Mouse (Mus musculus) liver, postnatal 0 days (tissue): ENCODE measurements around the gene Lep. TPM values are rescaled to one million over a fixed set of nuclear protein-coding genes. Genes with fewer than 3 reads are reported as not detected.

Source experiments
- ATAC-seq: fragments of 200-750 bp; cut with Nextera tagmentation; 2 replicates; pipeline ENCODE4 v1.8.0; 2017; ENCODE audit warnings: mild to moderate bottlenecking, moderate library complexity
- DNase-seq: peaks from one replicate; pipeline ENCODE4 v3.0.0-alpha.2; 2016
- H3K27ac ChIP-seq: fragments of 300-500 bp; sonication (generic); 2 replicates; pipeline ENCODE4 v1.5.1; 2014; ENCODE audit warnings: antibody characterized with exemption, moderate library complexity, mild to moderate bottlenecking, low read depth
- H3K27me3 ChIP-seq: fragments of 300-500 bp; sonication (generic); 2 replicates; pipeline ENCODE4 v1.6.1; 2014; ENCODE audit warnings: low read length, control low read depth, mixed read lengths; ENCODE audit not compliant: insufficient read depth
- H3K36me3 ChIP-seq: fragments of 300-500 bp; sonication (generic); replicated peaks from 2 replicates; pipeline ENCODE4 v1.6.1; 2014; ENCODE audit warnings: mild to moderate bottlenecking, control low read depth, low read length, moderate library complexity, mixed read lengths; ENCODE audit not compliant: insufficient read depth
- H3K4me1 ChIP-seq: fragments of 300-500 bp; sonication (generic); 2 replicates; pipeline ENCODE4 v1.6.1; 2014; ENCODE audit warnings: antibody characterized with exemption, mild to moderate bottlenecking, control low read depth; ENCODE audit not compliant: insufficient read depth
- H3K4me2 ChIP-seq: fragments of 300-500 bp; sonication (generic); 2 replicates; pipeline ENCODE4 v1.6.1; 2014; ENCODE audit warnings: low read depth, mild to moderate bottlenecking, low read length, moderate library complexity, mixed read lengths
- H3K4me3 ChIP-seq: fragments of 300-500 bp; sonication (generic); 2 replicates; pipeline ENCODE4 v1.5.1; 2014; ENCODE audit warnings: low read depth, low read length
- H3K9ac ChIP-seq: fragments of 300-500 bp; sonication (generic); replicated peaks from 2 replicates; pipeline ENCODE4 v1.6.1; 2014; ENCODE audit warnings: mild to moderate bottlenecking, moderate library complexity
- H3K9me3 ChIP-seq: fragments of 300-500 bp; sonication (generic); 2 replicates; pipeline ENCODE4 v1.6.1; 2016; ENCODE audit warnings: mild to moderate bottlenecking, control low read depth, low read length, mixed read lengths
- CTCF ChIP-seq: sonication (generic); IDR thresholded peaks from 2 replicates; pipeline ENCODE4 v1.5.1; 2016; ENCODE audit warnings: antibody characterized with exemption, low read depth
- EP300 ChIP-seq: IDR thresholded peaks from 2 replicates; pipeline ENCODE4 v1.6.1; 2016; ENCODE audit warnings: antibody characterized with exemption, low read depth, mild to moderate bottlenecking
- WGBS: fragments of 180-500 bp; shearing (Covaris S2); extraction: QIAGEN DNeasy Blood & Tissue Kit; methylation state at CpG from one replicate; pipeline ENCODE4 v1.1.7; 2014; ENCODE audit not compliant: insufficient replicate concordance; 5-methylcytosine and 5-hydroxymethylcytosine counted together
- polyA plus RNA-seq: library from polyadenylated mRNA; unstranded; fragments of >200 nt; fragmentation: Nextera tagmentation; extraction: Ambion mirVana; gene quantifications from 2 replicates; pipeline ENCODE4 v1.2.1, GENCODE M21; 2015

Gene Lep
- polyA plus RNA-seq, result not detected in 2 replicates

DNA sequence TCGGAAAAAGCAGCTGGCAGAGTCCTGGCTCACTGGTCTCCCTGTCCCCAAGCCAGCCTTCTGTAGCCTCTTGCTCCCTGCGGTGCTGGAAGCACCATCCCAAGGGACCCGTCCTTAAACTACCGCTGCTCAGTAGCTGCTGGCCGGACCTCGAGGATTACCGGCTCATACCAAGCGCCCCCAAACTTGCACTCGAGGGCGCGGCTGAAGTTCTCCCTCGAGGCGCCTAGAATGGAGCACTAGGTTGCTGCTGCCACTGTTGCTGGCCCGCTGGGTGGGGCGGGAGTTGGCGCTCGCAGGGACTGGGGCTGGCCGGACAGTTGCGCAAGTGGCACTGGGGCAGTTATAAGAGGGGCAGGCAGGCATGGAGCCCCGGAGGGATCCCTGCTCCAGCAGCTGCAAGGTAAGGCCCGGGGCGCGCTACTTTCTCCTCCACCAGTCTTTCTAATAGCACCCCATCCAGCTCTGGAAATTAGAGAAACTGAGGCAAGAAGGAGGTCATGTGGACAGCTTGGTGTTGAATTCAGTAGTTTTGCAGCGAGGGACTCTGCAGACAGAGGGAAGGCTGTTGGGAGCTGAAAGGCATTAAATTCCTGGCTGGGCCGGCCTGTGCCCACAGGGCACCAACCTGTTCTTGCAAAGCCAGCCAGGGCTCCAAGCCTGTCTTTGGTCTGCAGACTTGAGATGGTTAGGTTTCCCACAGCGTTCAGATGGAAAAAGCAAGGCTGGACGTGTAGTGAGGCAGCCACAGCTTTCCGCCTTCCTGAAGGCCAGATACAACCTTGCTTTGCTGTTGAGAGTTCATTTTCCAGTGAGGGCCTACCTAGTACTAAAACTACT is at the start of gene Lep:
Gene Lep, plus strand, starts transcription at position 375 of the 840 bp plus-strand sequence.
- DNase-seq (no peak), ATAC-seq (no peak)
- H3K36me3 ChIP-seq, result no peaks in the 10 kb centered on the region
- H3K4me2 ChIP-seq, result no peak within 1 kb of the TSS
- no peaks in the 10 kb centered on the region for H3K4me1 ChIP-seq
- no peak within 1 kb of the TSS for H3K9ac ChIP-seq
- no peak for TF ChIP-seq EP300
- no peak within 1 kb of the TSS for H3K4me3 ChIP-seq
- no peak within 1 kb of the TSS for H3K27ac ChIP-seq
- no peaks in the 10 kb centered on the region for H3K9me3 ChIP-seq
- H3K27me3 ChIP-seq, result no peaks in the 10 kb centered on the region
- 69% methylated on average over 28 of the region's 28 CpGs for WGBS

GRCm38 (mm10) chr6:29011651-29012050 is 48.4 kb upstream of the Lep start:
- no peaks in the 10 kb centered on the region for H3K4me1 ChIP-seq
- 75% methylated on average over 5 of the region's 5 CpGs for WGBS
- H3K9ac ChIP-seq, result no peak overlapping the region
- ATAC-seq, result no peak
- no peak overlapping the region for H3K4me2 ChIP-seq
- H3K27ac ChIP-seq, result no peak overlapping the region
- no peak for DNase-seq
- no peaks in the 10 kb centered on the region for H3K36me3 ChIP-seq
- H3K9me3 ChIP-seq, result no peaks in the 10 kb centered on the region
- peaks cover 3% of the 10 kb centered on the region; the same call in 1 of the 2 replicates for H3K27me3 ChIP-seq
- TF ChIP-seq EP300 (no peak), CTCF (no peak)
- H3K4me3 ChIP-seq, result no peak overlapping the region

DNA sequence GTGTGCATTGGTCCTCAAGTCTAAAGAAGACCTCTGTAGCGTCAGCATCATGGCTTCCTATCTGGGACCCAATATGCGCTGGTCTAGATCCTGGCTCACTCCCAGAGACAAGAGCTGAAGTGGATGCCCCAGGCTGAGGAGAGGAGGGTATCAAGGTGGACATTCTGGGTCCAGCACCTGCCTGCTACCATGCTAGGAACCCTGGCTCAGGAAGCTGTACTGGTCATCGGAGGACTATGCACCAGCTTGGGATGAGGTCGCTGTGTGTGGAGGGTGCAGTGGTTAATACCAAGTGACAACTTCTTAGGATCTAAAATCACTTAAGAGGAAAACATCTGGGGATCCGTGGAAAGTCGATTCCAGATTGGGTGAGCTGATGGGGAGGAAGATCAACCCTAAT is 46.8 kb upstream of the Lep start:
- Histone ChIP-seq H3K4me1 (no peaks in the 10 kb centered on the region), H3K9me3 (no peaks in the 10 kb centered on the region), H3K4me3 (no peak overlapping the region), H3K27me3 (peaks cover 7% of the 10 kb centered on the region), H3K9ac (no peak overlapping the region), H3K36me3 (no peaks in the 10 kb centered on the region), H3K27ac (no peak overlapping the region), H3K4me2 (no peak overlapping the region)
- ATAC-seq (no peak), DNase-seq (no peak)
- TF ChIP-seq CTCF (no peak), EP300 (no peak)
- 83% methylated on average over 6 of the region's 6 CpGs for WGBS

- no peak overlapping the region for H3K9ac ChIP-seq
- H3K4me3 ChIP-seq, result no peak overlapping the region
- TF ChIP-seq EP300, result no peak
- TF ChIP-seq CTCF, result no peak
- H3K4me2 ChIP-seq, result no peak overlapping the region
- H3K27me3 ChIP-seq, result peaks cover 12% of the 10 kb centered on the region
- H3K9me3 ChIP-seq, result no peaks in the 10 kb centered on the region
- no peak for DNase-seq
- no peak overlapping the region for H3K27ac ChIP-seq
- H3K36me3 ChIP-seq, result no peaks in the 10 kb centered on the region
- no peaks in the 10 kb centered on the region for H3K4me1 ChIP-seq
- 4% methylated on average over 16 of the region's 16 CpGs for WGBS
- no peak for ATAC-seq
These were observed 43.1 kb upstream of the Lep start for GRCm38 (mm10) chr6:29016891-29017412.

- ATAC-seq (no peak), DNase-seq (no peak)
- Histone ChIP-seq H3K4me2 (no peak overlapping the region), H3K9ac (no peak overlapping the region), H3K27ac (no peak overlapping the region), H3K27me3 (peaks cover 19% of the 10 kb centered on the region), H3K36me3 (no peaks in the 10 kb centered on the region), H3K4me1 (no peaks in the 10 kb centered on the region; the same call in 1 of the 2 replicates), H3K9me3 (no peaks in the 10 kb centered on the region), H3K4me3 (no peak overlapping the region)
- no peak for TF ChIP-seq EP300
- WGBS, result 71% methylated on average over 18 of the region's 18 CpGs
These were observed 40.0 kb upstream of the Lep start for GRCm38 (mm10) chr6:29019756-29020720.

GRCm38 (mm10) chr6:29020937-29021336 is 39.1 kb upstream of the Lep start:
- TF ChIP-seq CTCF (no peak), EP300 (no peak)
- WGBS, result 53% methylated on average over 5 of the region's 5 CpGs
- Histone ChIP-seq H3K9ac (no peak overlapping the region), H3K4me1 (no peaks in the 10 kb centered on the region; the same call in 1 of the 2 replicates), H3K27me3 (peaks cover 18% of the 10 kb centered on the region), H3K36me3 (no peaks in the 10 kb centered on the region), H3K27ac (no peak overlapping the region), H3K9me3 (no peaks in the 10 kb centered on the region), H3K4me3 (no peak overlapping the region), H3K4me2 (no peak overlapping the region)
- DNase-seq (no peak), ATAC-seq (no peak)
